Mouse (Mus musculus) embryonic facial prominence, embryonic 14.5 days (tissue): ENCODE measurements around the gene Ltv1. TPM values are rescaled to one million over a fixed set of nuclear protein-coding genes. Genes with fewer than 3 reads are reported as not detected.

Source experiments
- ATAC-seq: fragments of 200-750 bp; cut with Nextera tagmentation; 2 replicates; pipeline ENCODE4 v1.8.0; 2017; ENCODE audit warnings: low read depth, moderate number of reproducible peaks, moderate TSS enrichment
- DNase-seq: peaks from one replicate; pipeline ENCODE4 v3.0.0-alpha.2; 2015; ENCODE audit warnings: low spot score
- H3K27ac ChIP-seq: fragments of 300-500 bp; sonication (generic); replicated peaks from 2 replicates; pipeline ENCODE4 v1.5.1; 2014; ENCODE audit warnings: low read depth, mild to moderate bottlenecking, low read length, moderate library complexity
- H3K27me3 ChIP-seq: fragments of 300-500 bp; sonication (generic); replicated peaks from 2 replicates; pipeline ENCODE4 v1.6.1; 2014; ENCODE audit warnings: low read length; ENCODE audit not compliant: control insufficient read depth, insufficient read depth
- H3K36me3 ChIP-seq: fragments of 300-500 bp; sonication (generic); 2 replicates; pipeline ENCODE4 v1.6.1; 2014; ENCODE audit warnings: low read length, mixed read lengths; ENCODE audit not compliant: control insufficient read depth, insufficient read depth
- H3K4me1 ChIP-seq: fragments of 300-500 bp; sonication (generic); 2 replicates; pipeline ENCODE4 v1.6.1; 2014; ENCODE audit warnings: antibody characterized with exemption, low read length; ENCODE audit not compliant: control insufficient read depth, insufficient read depth
- H3K4me2 ChIP-seq: fragments of 300-500 bp; sonication (generic); 2 replicates; pipeline ENCODE4 v1.6.1; 2014; ENCODE audit warnings: low read depth, mild to moderate bottlenecking, low read length, moderate library complexity, mixed read lengths
- H3K4me3 ChIP-seq: fragments of 300-500 bp; sonication (generic); 2 replicates; pipeline ENCODE4 v1.5.1; 2014; ENCODE audit warnings: low read depth, mild to moderate bottlenecking, low read length
- H3K9ac ChIP-seq: fragments of 300-500 bp; sonication (generic); 2 replicates; pipeline ENCODE4 v1.6.1; 2014; ENCODE audit warnings: low read depth, mild to moderate bottlenecking, low read length, moderate library complexity, mixed read lengths
- H3K9me3 ChIP-seq: fragments of 300-500 bp; sonication (generic); 2 replicates; pipeline ENCODE4 v1.6.1; 2016; ENCODE audit warnings: low read length; ENCODE audit not compliant: control insufficient read depth
- WGBS: fragments of 180-500 bp; shearing (Covaris S2); extraction: QIAGEN DNeasy Blood & Tissue Kit; methylation state at CpG from one replicate; pipeline ENCODE4 v1.1.7; 2014; 5-methylcytosine and 5-hydroxymethylcytosine counted together
- polyA plus RNA-seq: library from polyadenylated mRNA; unstranded; fragments of >200 nt; fragmentation: Nextera tagmentation; extraction: Ambion mirVana; gene quantifications from 2 replicates; pipeline ENCODE4 v1.2.1, GENCODE M21; 2014

The Ltv1 gene
- polyA plus RNA-seq, 1 experiment from 2014 or later: 72.2 TPM

DNA sequence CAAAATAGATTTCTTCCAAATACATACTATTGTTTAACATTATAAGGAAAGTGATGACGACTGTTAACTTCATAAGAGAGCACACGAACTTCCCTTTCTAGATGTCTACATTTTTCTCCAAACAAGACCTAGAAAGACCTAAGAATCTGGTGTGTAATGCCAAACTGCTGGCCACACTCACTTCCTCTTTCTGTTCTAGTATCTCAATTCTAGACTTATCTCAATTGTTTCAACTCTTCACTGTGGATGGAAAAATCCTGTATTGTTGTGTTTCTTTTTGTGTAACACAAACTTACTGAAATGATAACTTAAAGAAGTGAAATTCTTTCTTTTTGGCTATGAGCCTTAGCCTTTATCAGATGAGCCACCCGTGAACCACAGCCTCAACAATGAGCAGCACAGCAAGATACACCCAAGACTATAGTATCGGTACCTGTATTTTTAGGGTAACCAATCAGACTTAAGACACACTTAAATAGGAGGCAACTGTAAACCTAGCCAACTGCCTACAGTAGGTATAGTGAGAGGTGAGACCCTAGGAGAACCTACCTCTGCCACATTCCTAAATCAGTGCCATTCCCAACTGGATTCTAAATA lies 8.7 kb downstream of the Ltv1 start:
- Histone ChIP-seq H3K4me3 (no peak overlapping the region), H3K27ac (no peak overlapping the region), H3K27me3 (no peaks in the 10 kb centered on the region), H3K9me3 (no peaks in the 10 kb centered on the region), H3K4me1 (no peaks in the 10 kb centered on the region), H3K9ac (no peak overlapping the region), H3K4me2 (no peak overlapping the region), H3K36me3 (peaks cover 75% of the 10 kb centered on the region)
- ATAC-seq (no peak), DNase-seq (no peak)
- 92% methylated on average over 4 of the region's 4 CpGs for WGBS

DNA sequence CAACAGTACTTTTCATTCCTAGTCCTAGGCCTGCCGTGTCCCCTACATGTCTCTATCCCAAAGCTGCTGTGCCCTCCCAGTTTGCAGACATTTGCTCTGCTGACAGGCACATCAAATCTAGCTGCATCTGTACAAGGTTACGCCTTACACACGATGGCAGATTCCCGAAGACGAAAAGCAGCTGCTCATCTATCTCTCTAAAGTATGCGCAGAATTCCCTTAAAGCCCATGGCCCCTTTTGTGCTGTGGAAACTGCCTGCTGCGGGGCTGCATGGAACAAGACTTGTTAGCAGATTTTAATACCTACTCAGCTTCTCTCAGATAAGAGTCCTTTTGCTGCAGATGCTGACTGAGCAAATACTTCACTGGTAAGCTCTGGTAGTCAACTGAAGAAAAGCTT lies 12.8 kb downstream of the Ltv1 start:
- DNase-seq (peak; percentile 78), ATAC-seq (peak; percentile 57)
- no peaks in the 10 kb centered on the region for H3K27me3 ChIP-seq
- H3K27ac ChIP-seq: peak overlapping the region; percentile 28; the same call in 1 of the 2 replicates
- no peak overlapping the region for H3K4me3 ChIP-seq
- no peaks in the 10 kb centered on the region for H3K9me3 ChIP-seq
- no peak overlapping the region for H3K9ac ChIP-seq
- H3K4me2 ChIP-seq: no peak overlapping the region
- H3K4me1 ChIP-seq: no peaks in the 10 kb centered on the region
- peaks cover 80% of the 10 kb centered on the region for H3K36me3 ChIP-seq
- 60% methylated on average over 7 of the region's 7 CpGs for WGBS

DNA sequence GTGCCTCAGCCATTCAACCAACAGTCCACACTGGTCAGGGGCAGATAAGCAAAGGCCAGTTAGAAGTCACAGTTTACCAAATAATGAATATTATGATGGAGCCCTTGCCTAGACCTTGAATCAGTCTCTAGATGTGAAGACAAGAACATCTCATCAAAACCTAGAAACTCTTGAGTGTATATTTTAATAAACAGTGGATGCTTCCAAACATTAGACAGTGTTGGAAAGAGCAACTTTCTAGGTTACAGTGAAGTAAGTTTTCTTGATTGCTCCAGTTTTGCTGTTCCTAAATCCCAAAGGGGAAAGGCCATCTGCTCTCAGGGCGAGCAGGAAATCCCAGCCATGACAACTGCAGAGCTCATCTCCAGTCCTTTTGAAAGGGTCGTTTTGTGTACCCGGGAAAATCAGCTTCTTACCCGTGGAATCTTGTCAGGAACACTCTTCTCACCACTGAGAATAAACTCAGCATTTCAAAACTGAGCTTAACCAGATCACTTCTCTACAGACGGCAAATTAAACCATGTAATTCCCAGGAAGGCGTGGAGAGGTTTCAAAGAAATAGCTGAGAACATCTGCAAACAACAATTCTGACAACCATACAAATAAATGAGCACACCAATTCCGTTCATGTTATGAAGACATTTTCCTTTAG lies 14.9 kb downstream of the Ltv1 start, which contains the start of gene Zc2hc1b:
Gene Zc2hc1b, minus strand, starts transcription at position 51 of the 652 bp plus-strand sequence.
- H3K4me3 ChIP-seq: no peak within 1 kb of the TSS
- no peak within 1 kb of the TSS for H3K9ac ChIP-seq
- DNase-seq (peak; percentile 84), ATAC-seq (peak; percentile 56; the same call in 1 of the 2 replicates)
- H3K27ac ChIP-seq: peak within 1 kb of the TSS; percentile 61
- no peaks in the 10 kb centered on the region for H3K4me1 ChIP-seq
- H3K9me3 ChIP-seq: no peaks in the 10 kb centered on the region
- peaks cover 68% of the 10 kb centered on the region for H3K36me3 ChIP-seq
- WGBS: 53% methylated on average over 7 of the region's 7 CpGs
- no peak within 1 kb of the TSS for H3K4me2 ChIP-seq
- no peaks in the 10 kb centered on the region for H3K27me3 ChIP-seq

DNA sequence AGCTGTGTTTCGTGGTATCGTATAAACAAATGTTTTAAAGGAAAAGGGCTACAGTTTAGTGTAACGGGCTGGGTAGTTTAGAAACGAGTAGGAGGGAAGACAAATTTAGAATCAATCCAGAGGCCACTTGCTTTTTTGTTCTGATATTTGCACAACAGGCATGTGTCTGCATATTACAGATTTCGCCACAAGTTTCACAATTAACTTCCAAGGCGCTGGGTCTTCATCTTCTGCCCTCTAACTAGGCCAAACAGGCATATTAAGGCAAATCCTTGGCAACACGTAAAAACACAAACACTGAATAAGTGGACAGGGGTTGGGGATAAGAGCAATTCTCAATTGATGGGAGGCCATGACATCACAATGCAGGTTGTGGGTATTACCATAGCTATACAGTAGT lies 17.1 kb downstream of the Ltv1 start:
- Histone ChIP-seq H3K4me3 (no peak overlapping the region), H3K27me3 (no peaks in the 10 kb centered on the region), H3K27ac (no peak overlapping the region), H3K9ac (no peak overlapping the region), H3K36me3 (peaks cover 47% of the 10 kb centered on the region), H3K9me3 (no peaks in the 10 kb centered on the region), H3K4me2 (no peak overlapping the region), H3K4me1 (peaks cover 15% of the 10 kb centered on the region)
- ATAC-seq (no peak), DNase-seq (no peak)
- 85% methylated on average over 7 of the region's 7 CpGs for WGBS

DNA sequence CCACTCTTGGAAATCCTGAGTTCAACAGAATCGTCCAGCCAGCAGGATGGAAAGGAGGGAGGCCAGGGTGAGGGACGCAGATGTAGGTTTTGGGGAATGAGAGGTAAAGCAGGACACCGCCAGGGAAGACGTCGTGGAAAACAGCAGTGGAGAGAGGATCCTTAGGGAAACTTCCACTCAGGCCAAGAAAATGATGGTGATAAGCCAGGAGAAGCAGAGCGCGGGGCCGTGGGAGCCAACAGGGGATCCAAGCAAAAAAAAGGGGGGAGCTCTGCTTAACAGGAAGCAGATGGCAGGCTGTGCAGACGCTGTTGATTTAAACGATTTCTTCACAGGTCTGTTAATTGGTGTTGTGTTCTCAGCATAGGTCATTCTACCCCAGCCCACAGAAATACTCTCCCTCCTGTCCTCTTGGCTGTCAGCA lies 20.2 kb downstream of the Ltv1 start:
- Histone ChIP-seq H3K36me3 (peaks cover 18% of the 10 kb centered on the region), H3K4me3 (no peak overlapping the region), H3K9me3 (no peaks in the 10 kb centered on the region), H3K4me1 (peaks cover 38% of the 10 kb centered on the region), H3K27ac (peak overlapping the region; percentile 85), H3K4me2 (no peak overlapping the region), H3K9ac (no peak overlapping the region), H3K27me3 (no peaks in the 10 kb centered on the region)
- 27% methylated on average over 10 of the region's 10 CpGs for WGBS
- DNase-seq (peak; percentile 90), ATAC-seq (peak; percentile 71)

DNA sequence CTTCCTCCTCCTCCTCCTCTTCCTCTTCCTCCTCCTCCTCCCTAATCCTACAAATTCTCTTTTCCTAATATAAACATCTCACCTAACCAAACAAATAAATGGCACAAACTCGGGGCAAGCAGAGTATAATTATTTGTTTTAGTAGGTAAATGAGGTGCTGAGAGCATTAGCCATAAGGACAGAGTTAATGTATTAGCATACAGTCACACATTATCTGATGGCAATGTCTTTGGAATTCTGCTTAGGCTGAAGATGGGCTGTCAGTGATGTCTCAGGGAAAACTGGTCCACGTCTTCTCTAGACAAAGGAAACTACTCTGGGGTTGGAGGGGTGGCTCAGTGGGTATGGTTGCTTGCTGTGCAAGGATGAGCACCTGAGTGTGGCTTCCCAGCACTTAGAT lies 21.5 kb downstream of the Ltv1 start:
- WGBS: 33% methylated on average over 2 of the region's 2 CpGs
- H3K27me3 ChIP-seq: no peaks in the 10 kb centered on the region
- ATAC-seq: no peak
- no peak overlapping the region; the same call in 1 of the 2 replicates for H3K4me2 ChIP-seq
- H3K9me3 ChIP-seq: no peaks in the 10 kb centered on the region
- no peak overlapping the region for H3K4me3 ChIP-seq
- H3K9ac ChIP-seq: no peak overlapping the region
- no peak for DNase-seq
- H3K27ac ChIP-seq: peak overlapping the region; percentile 85
- peaks cover 4% of the 10 kb centered on the region; the same call in 1 of the 2 replicates for H3K36me3 ChIP-seq
- peaks cover 38% of the 10 kb centered on the region for H3K4me1 ChIP-seq

DNA sequence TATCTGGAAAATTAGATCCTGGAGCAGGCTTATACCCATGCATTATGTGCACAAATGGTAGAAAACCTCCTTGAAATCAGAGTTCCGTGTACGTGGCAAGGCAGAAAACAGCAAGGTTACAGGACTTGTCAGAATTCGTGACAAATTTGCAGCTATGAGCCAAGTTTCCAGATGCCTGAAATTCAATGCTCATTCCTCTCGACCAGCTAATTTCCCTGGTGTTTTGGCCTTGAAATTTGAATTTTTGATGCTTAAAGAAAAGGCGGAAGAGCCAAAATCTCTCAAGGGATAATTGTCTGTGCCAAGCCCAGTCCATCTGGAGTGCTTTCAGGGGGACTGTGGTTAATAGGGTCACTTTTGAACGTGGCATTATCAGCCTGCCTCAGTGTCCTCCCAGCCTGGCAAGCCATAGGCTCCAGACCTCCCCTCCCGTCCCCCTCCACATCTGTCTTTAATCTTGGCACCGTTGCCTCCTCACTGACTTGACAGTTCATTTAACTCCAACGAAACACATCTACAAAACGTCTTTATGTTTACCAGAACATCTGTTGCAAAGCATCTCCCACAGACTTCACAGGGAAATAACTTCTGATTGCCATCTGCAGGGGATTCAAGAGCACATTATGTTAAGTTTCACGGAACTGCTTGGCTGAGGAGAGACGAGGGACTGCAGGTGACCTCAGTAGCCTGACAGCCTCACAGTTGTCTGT lies 22.1 kb downstream of the Ltv1 start:
- H3K27ac ChIP-seq: peak overlapping the region; percentile 85
- H3K9me3 ChIP-seq: no peaks in the 10 kb centered on the region
- no peak overlapping the region for H3K4me3 ChIP-seq
- H3K27me3 ChIP-seq: no peaks in the 10 kb centered on the region
- WGBS: 15% methylated on average over 12 of the region's 12 CpGs
- peaks cover 38% of the 10 kb centered on the region for H3K4me1 ChIP-seq
- no peak overlapping the region; the same call in 1 of the 2 replicates for H3K4me2 ChIP-seq
- no peak overlapping the region for H3K9ac ChIP-seq
- DNase-seq (peak; percentile 97), ATAC-seq (peak; percentile 78)
- H3K36me3 ChIP-seq: no peaks in the 10 kb centered on the region

DNA sequence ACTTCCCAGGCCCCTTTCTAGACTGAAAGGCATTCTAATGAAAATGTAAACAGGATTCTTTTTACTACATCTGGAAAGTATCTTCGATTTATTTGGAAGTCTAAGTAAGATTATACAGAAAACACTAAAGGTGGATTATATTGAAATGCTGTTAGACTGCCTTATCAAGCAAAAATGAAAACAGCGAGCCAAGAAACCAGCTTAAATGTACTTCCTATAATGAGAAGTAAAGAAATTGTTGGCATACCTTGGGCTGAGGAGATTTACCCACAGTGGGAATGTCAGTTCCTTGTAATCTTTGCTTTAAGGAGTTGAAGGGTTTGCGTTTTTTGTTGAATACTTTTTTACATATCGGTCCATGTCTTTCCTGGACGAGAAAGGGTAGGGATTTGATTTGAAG lies 24.5 kb downstream of the Ltv1 start:
- 40% methylated on average over 5 of the region's 5 CpGs for WGBS
- Histone ChIP-seq H3K9ac (no peak overlapping the region), H3K4me3 (no peak overlapping the region), H3K27me3 (no peaks in the 10 kb centered on the region), H3K27ac (peak overlapping the region; percentile 85), H3K9me3 (no peaks in the 10 kb centered on the region), H3K4me2 (no peak overlapping the region), H3K4me1 (peaks cover 38% of the 10 kb centered on the region), H3K36me3 (no peaks in the 10 kb centered on the region)
- DNase-seq (peak; percentile 92), ATAC-seq (no peak)
